Mouse (Mus musculus): ENCODE measurements around the gene Btbd2.

- TF ChIP-seq CTCF (IDR thresholded peaks at IDR 0.05; ENCODE audit: low read depth) (no peak), EP300 (IDR thresholded peaks at IDR 0.05; ENCODE audit: low read depth) (no peak)
These were observed 47.5 kb downstream of the Btbd2 start for GRCm38 (mm10) chr10:80609269-80609924.

Measured in liver, embryonic 14.5 days (tissue).